ENCODE assay signal across 18 mouse cellular contexts in genomic region chr13:49225633-49226032, GRCm38 (mm10).
"Had no signal": no experiment of that assay in that cellular context is flagged by ENCODE, and none has a peak within 500 bp of the region (broad histone marks: within the 10 kb centered on the region; RNA-seq: fewer than 3 reads in every experiment).

No protein-coding gene starts in this region.

- H3K36me3 ChIP-seq: kidney, embryonic 15.5 days; limb, embryonic 12.5 days; liver, embryonic 13.5 days; lung, embryonic 15.5 days; midbrain, embryonic 15.5 days; neural tube, embryonic 13.5 days; stomach, embryonic 15.5 days had no signal

- DNase-seq: kidney, adult 2 months; kidney, postnatal 14 days; layer of hippocampus, adult 9-11 months; layer of hippocampus, postnatal 36 days; liver; liver, embryonic 13.5 days; liver, postnatal 0 days; lung, postnatal 14 days; right cerebral cortex, adult 18-20 months; right cerebral cortex, postnatal 25 days; thymus, postnatal 36 days had no signal

- H3K4me1 ChIP-seq: kidney, embryonic 15.5 days; lung, embryonic 15.5 days; midbrain, embryonic 15.5 days; neural tube, embryonic 13.5 days; stomach, embryonic 15.5 days had no signal

- H3K27ac ChIP-seq: kidney, embryonic 15.5 days; limb, embryonic 12.5 days; liver, embryonic 13.5 days; lung, embryonic 15.5 days; macrophage; midbrain, embryonic 15.5 days; neural tube, embryonic 13.5 days; stomach, embryonic 15.5 days had no signal

- ATAC-seq: liver, postnatal 0 days; midbrain, embryonic 15.5 days had no signal

- H3K27me3 ChIP-seq: lung, embryonic 15.5 days; stomach, embryonic 15.5 days had no signal

- H3K4me3 ChIP-seq: kidney, embryonic 15.5 days; limb, embryonic 12.5 days; liver, embryonic 13.5 days; lung, embryonic 15.5 days; midbrain, embryonic 15.5 days; neural tube, embryonic 13.5 days; stomach, embryonic 15.5 days had no signal
